8 mouse cellular contexts compared by ENCODE assay signal in genomic region chr1:96871528-96872360, GRCm38 (mm10). TPM values are rescaled to one million over a fixed set of nuclear protein-coding genes. Genes with fewer than 3 reads are reported as not detected.
A peak's percentile ranks its signal among the peaks of the same experiment; 100 is the strongest.
DNase-seq lines count a peak whose midpoint lies in the region; ATAC-seq lines count a peak whose summit lies in the region.

Gene Slco4c1, minus strand, starts transcription at chr1:96872171.

- no peaks in the 10 kb centered on the region; the same call in none of the 2 replicates for H3K27me3 ChIP-seq in embryonic facial prominence, embryonic 14.5 days (replicated peaks; ENCODE audit: control insufficient read depth, insufficient read depth, low read length)
- no peaks in the 10 kb centered on the region for H3K27me3 ChIP-seq in hindbrain, embryonic 16.5 days (replicated peaks; ENCODE audit: control insufficient read depth, insufficient read depth, low read length)

- ATAC-seq in CD4-positive, CD25-positive, alpha-beta regulatory T cell, adult 4 months, result peak; percentile 17
- ATAC-seq in embryonic facial prominence, embryonic 14.5 days (ENCODE audit: low read depth), result peak; percentile 87; the same call in 1 of the 2 replicates
- ATAC-seq in hindbrain, embryonic 16.5 days, result peak; percentile 95

- peak within 1 kb of the TSS; percentile 74 for H3K4me2 ChIP-seq in embryonic facial prominence, embryonic 14.5 days (ENCODE audit: low read depth, low read length)
- H3K4me2 ChIP-seq in hindbrain, embryonic 16.5 days (ENCODE audit: low read length), result peak within 1 kb of the TSS; percentile 62

- H3K36me3 ChIP-seq in embryonic facial prominence, embryonic 14.5 days (ENCODE audit: control insufficient read depth, insufficient read depth, low read length), result no peaks in the 10 kb centered on the region
- no peaks in the 10 kb centered on the region for H3K36me3 ChIP-seq in hindbrain, embryonic 16.5 days (ENCODE audit: control insufficient read depth, insufficient read depth, low read length)

- H3K4me1 ChIP-seq in embryonic facial prominence, embryonic 14.5 days (ENCODE audit: control insufficient read depth, insufficient read depth, low read length), result peaks cover 8% of the 10 kb centered on the region; the same call in 1 of the 2 replicates
- no peaks in the 10 kb centered on the region; the same call in 1 of the 2 replicates for H3K4me1 ChIP-seq in hindbrain, embryonic 16.5 days (ENCODE audit: control insufficient read depth, insufficient read depth, low read depth, low read length)

- H3K4me3 ChIP-seq in embryonic facial prominence, embryonic 14.5 days (ENCODE audit: low read depth, low read length), result peak within 1 kb of the TSS; percentile 45
- H3K4me3 ChIP-seq in hindbrain, embryonic 16.5 days (ENCODE audit: low read length), result peak within 1 kb of the TSS; percentile 49

- WGBS in embryonic facial prominence, embryonic 14.5 days, result 1% methylated on average over 38 of the region's 40 CpGs
- WGBS in hindbrain, embryonic 16.5 days, result 1% methylated on average over 40 of the region's 40 CpGs

- peak within 1 kb of the TSS; percentile 28; the same call in 1 of the 2 replicates for H3K9ac ChIP-seq in embryonic facial prominence, embryonic 14.5 days (ENCODE audit: low read depth, low read length)
- H3K9ac ChIP-seq in hindbrain, embryonic 16.5 days (ENCODE audit: low read depth, low read length), result peak within 1 kb of the TSS; percentile 63

- no peak within 1 kb of the TSS for H3K27ac ChIP-seq in embryonic facial prominence, embryonic 14.5 days (replicated peaks; ENCODE audit: low read depth, low read length)
- no peak within 1 kb of the TSS for H3K27ac ChIP-seq in hindbrain, embryonic 16.5 days (ENCODE audit: low read depth, low read length)

- DNase-seq in adrenal gland, postnatal 36 days, result peak; percentile 20 to 25
- DNase-seq in embryonic facial prominence, embryonic 14.5 days (ENCODE audit: low spot score), result peak; percentile 44
- DNase-seq in left cerebral cortex, adult 11 months (ENCODE audit: low spot score), result peak; percentile 27
- peak; percentile 74 for DNase-seq in lung, postnatal 10 days
- DNase-seq in right cerebral cortex, adult 18-20 months, result peak; percentile 60
- DNase-seq in gastrocnemius, adult 8-10 months (ENCODE audit: low spot score in 2 of 2), result no peak

- no peaks in the 10 kb centered on the region for H3K9me3 ChIP-seq in embryonic facial prominence, embryonic 14.5 days (ENCODE audit: control insufficient read depth, low read length)
- H3K9me3 ChIP-seq in hindbrain, embryonic 16.5 days (ENCODE audit: control insufficient read depth, low read length), result no peaks in the 10 kb centered on the region

RNA-seq across cellular contexts. Expression of gene Slco4c1, which starts in this region (rescaled TPM):
- polyA plus RNA-seq in CD4-positive, CD25-positive, alpha-beta regulatory T cell, adult 4 months (2017; shearing (Covaris generic)), result not detected
- not detected for total RNA-seq in adrenal gland, postnatal 36 days (2021)
- 0.69 and 0.72 TPM in 2 replicates for polyA plus RNA-seq in embryonic facial prominence, embryonic 14.5 days (2014; fragmentation: Nextera tagmentation; extraction: Ambion mirVana)
- polyA plus RNA-seq in hindbrain, embryonic 16.5 days (2015; fragmentation: Nextera tagmentation; extraction: Ambion mirVana), result 1.2 and 1.7 TPM in 2 replicates
- not detected for total RNA-seq in gastrocnemius, adult 8-10 months (2022)

Comparison
In these comparisons a context has a peak if more than half of its experiments do, and no peak if none do; other contexts are left out.
1. Peak in ATAC-seq in CD4-positive, CD25-positive, alpha-beta regulatory T cell, adult 4 months; RNA of the gene not detected or under 1 TPM.
2. Peak in DNase-seq in adrenal gland, postnatal 36 days; RNA of the gene not detected or under 1 TPM.
3. Peak in DNase-seq, ATAC-seq, H3K4me3 ChIP-seq, H3K9ac ChIP-seq and H3K4me2 ChIP-seq in embryonic facial prominence, embryonic 14.5 days; RNA of the gene not detected or under 1 TPM.
4. ATAC-seq: peak in every context shown above with its lines; median percentile 95 in hindbrain, embryonic 16.5 days; 87 in embryonic facial prominence, embryonic 14.5 days; 17 in CD4-positive, CD25-positive, alpha-beta regulatory T cell, adult 4 months.
5. DNase-seq: peak in left cerebral cortex, adult 11 months (single experiment), lung, postnatal 10 days (single experiment) and right cerebral cortex, adult 18-20 months (single experiment); none in gastrocnemius, adult 8-10 months (0 of 2).